Mouse (Mus musculus): ENCODE results near the gene Dnaic1. TPM values are rescaled to one million over a fixed set of nuclear protein-coding genes. Genes with fewer than 3 reads are reported as not detected.

Gene Dnaic1
- polyA plus RNA-seq (2015; fragmentation: Nextera tagmentation; extraction: Ambion mirVana), result 2.4 and 2.7 TPM in 2 replicates

GRCm38 (mm10) chr4:41569411-41569885 lies at the start of gene Dnaic1, which contains the start of gene Fam219a:
Gene Dnaic1, plus strand, starts transcription at chr4:41569775.
Gene Fam219a, minus strand, starts transcription at chr4:41569538.
- WGBS, result under 1% methylated on average over 41 of the region's 41 CpGs

GRCm38 (mm10) chr4:41520641-41521040 lies 48.9 kb upstream of the Dnaic1 start:
- 55% methylated on average over 14 of the region's 14 CpGs for WGBS
- Histone ChIP-seq H3K4me2 (replicated peaks) (no peak overlapping the region), H3K27ac (no peak overlapping the region), H3K4me3 (replicated peaks) (no peak overlapping the region), H3K4me1 (replicated peaks) (peaks cover 5% of the 10 kb centered on the region; the same call in 1 of the 2 replicates), H3K9ac (replicated peaks) (no peak overlapping the region), H3K27me3 (0 out of 2 replicates have a peak, but pooled peaks cover 3% of the 10 kb centered on the region), H3K36me3 (peaks cover 40% of the 10 kb centered on the region), H3K9me3 (no peaks in the 10 kb centered on the region)
- ATAC-seq, result no peak

More at GRCm38 (mm10) chr4:41569411-41569885, at the start of gene Dnaic1, which contains the start of gene Fam219a:
- peak; percentile 97 for ATAC-seq
- Histone ChIP-seq H3K9ac (replicated peaks) (peak within 1 kb of the TSS; percentile 81), H3K4me1 (replicated peaks) (peaks cover 43% of the 10 kb centered on the region), H3K27me3 (peaks cover 4% of the 10 kb centered on the region; the same call in 1 of the 2 replicates), H3K27ac (peak within 1 kb of the TSS; percentile 93), H3K4me2 (replicated peaks) (peak within 1 kb of the TSS; percentile 88), H3K4me3 (replicated peaks) (peak within 1 kb of the TSS; percentile 69), H3K36me3 (no peaks in the 10 kb centered on the region), H3K9me3 (no peaks in the 10 kb centered on the region)

- H3K9me3 ChIP-seq, result no peaks in the 10 kb centered on the region
- H3K4me1 ChIP-seq (replicated peaks), result peaks cover 20% of the 10 kb centered on the region
- 0 out of 2 replicates have a peak, but pooled peaks cover 3% of the 10 kb centered on the region for H3K27me3 ChIP-seq
- H3K4me2 ChIP-seq (replicated peaks), result no peak overlapping the region
- peaks cover 40% of the 10 kb centered on the region for H3K36me3 ChIP-seq
- 78% methylated on average over 6 of the region's 6 CpGs for WGBS
- H3K4me3 ChIP-seq (replicated peaks), result no peak overlapping the region
- ATAC-seq, result no peak
- H3K9ac ChIP-seq (replicated peaks), result no peak overlapping the region
- H3K27ac ChIP-seq, result no peak overlapping the region
Measured at GRCm38 (mm10) chr4:41522136-41522535, 47.4 kb upstream of the Dnaic1 start.

- peaks cover 38% of the 10 kb centered on the region for H3K36me3 ChIP-seq
- H3K27ac ChIP-seq, result no peak overlapping the region
- H3K4me3 ChIP-seq (replicated peaks), result no peak overlapping the region
- no peak for ATAC-seq
- H3K9ac ChIP-seq (replicated peaks), result no peak overlapping the region
- H3K4me2 ChIP-seq (replicated peaks), result no peak overlapping the region
- H3K27me3 ChIP-seq, result 0 out of 2 replicates have a peak, but pooled peaks cover 3% of the 10 kb centered on the region
- no peaks in the 10 kb centered on the region for H3K9me3 ChIP-seq
- peaks cover 26% of the 10 kb centered on the region for H3K4me1 ChIP-seq (replicated peaks)
- WGBS, result 63% methylated on average over 5 of the region's 5 CpGs
Measured at GRCm38 (mm10) chr4:41522788-41523187, 46.8 kb upstream of the Dnaic1 start.

GRCm38 (mm10) chr4:41523839-41524238 lies 45.7 kb upstream of the Dnaic1 start:
- Histone ChIP-seq H3K9ac (replicated peaks) (no peak overlapping the region), H3K27ac (no peak overlapping the region), H3K9me3 (no peaks in the 10 kb centered on the region), H3K36me3 (peaks cover 28% of the 10 kb centered on the region), H3K4me3 (replicated peaks) (no peak overlapping the region), H3K4me1 (replicated peaks) (peaks cover 37% of the 10 kb centered on the region), H3K27me3 (0 out of 2 replicates have a peak, but pooled peaks cover 3% of the 10 kb centered on the region), H3K4me2 (replicated peaks) (no peak overlapping the region)
- no peak for ATAC-seq
- 86% methylated on average over 7 of the region's 7 CpGs for WGBS

- H3K4me1 ChIP-seq (replicated peaks), result peaks cover 42% of the 10 kb centered on the region
- no peaks in the 10 kb centered on the region for H3K9me3 ChIP-seq
- 76% methylated on average over 9 of the region's 9 CpGs for WGBS
- ATAC-seq, result no peak
- H3K27me3 ChIP-seq, result 0 out of 2 replicates have a peak, but pooled peaks cover 3% of the 10 kb centered on the region
- no peak overlapping the region for H3K9ac ChIP-seq (replicated peaks)
- H3K4me2 ChIP-seq (replicated peaks), result no peak overlapping the region
- peaks cover 18% of the 10 kb centered on the region for H3K36me3 ChIP-seq
- H3K4me3 ChIP-seq (replicated peaks), result no peak overlapping the region
- H3K27ac ChIP-seq, result no peak overlapping the region
Measured at GRCm38 (mm10) chr4:41524829-41525228, 44.7 kb upstream of the Dnaic1 start.

- H3K27ac ChIP-seq, result peak overlapping the region; percentile 77
- H3K9me3 ChIP-seq, result no peaks in the 10 kb centered on the region
- H3K9ac ChIP-seq (replicated peaks), result peak overlapping the region; percentile 30; the same call in 1 of the 2 replicates
- WGBS, result 5% methylated on average over 7 of the region's 7 CpGs
- H3K36me3 ChIP-seq, result peaks cover 10% of the 10 kb centered on the region
- H3K27me3 ChIP-seq, result 0 out of 2 replicates have a peak, but pooled peaks cover 3% of the 10 kb centered on the region
- no peak overlapping the region for H3K4me3 ChIP-seq (replicated peaks)
- peaks cover 53% of the 10 kb centered on the region for H3K4me1 ChIP-seq (replicated peaks)
- H3K4me2 ChIP-seq (replicated peaks), result 0 out of 2 replicates have a peak overlapping the region, but pooled peaks have one; percentile 17
- no peak; the same call in 1 of the 2 replicates for ATAC-seq
Measured at GRCm38 (mm10) chr4:41526553-41526952, 43.0 kb upstream of the Dnaic1 start.

GRCm38 (mm10) chr4:41527076-41527475 lies 42.5 kb upstream of the Dnaic1 start:
- Histone ChIP-seq H3K9ac (replicated peaks) (peak overlapping the region; percentile 30), H3K9me3 (no peaks in the 10 kb centered on the region), H3K4me2 (replicated peaks) (peak overlapping the region; percentile 17; the same call in 1 of the 2 replicates), H3K27ac (peak overlapping the region; percentile 77), H3K4me1 (replicated peaks) (peaks cover 58% of the 10 kb centered on the region), H3K36me3 (peaks cover 6% of the 10 kb centered on the region; the same call in 1 of the 2 replicates), H3K4me3 (replicated peaks) (no peak overlapping the region), H3K27me3 (0 out of 2 replicates have a peak, but pooled peaks cover 3% of the 10 kb centered on the region)
- peak; percentile 32; the same call in 1 of the 2 replicates for ATAC-seq
- WGBS, result 5% methylated on average over 13 of the region's 13 CpGs

GRCm38 (mm10) chr4:41527996-41528395 lies 41.6 kb upstream of the Dnaic1 start:
- ATAC-seq, result peak; percentile 53
- 3% methylated on average over 8 of the region's 8 CpGs for WGBS

GRCm38 (mm10) chr4:41532420-41532819 lies 37.2 kb upstream of the Dnaic1 start:
- Histone ChIP-seq H3K4me2 (replicated peaks) (no peak overlapping the region), H3K9me3 (no peaks in the 10 kb centered on the region), H3K4me1 (replicated peaks) (peaks cover 45% of the 10 kb centered on the region), H3K36me3 (peaks cover under 1% of the 10 kb centered on the region), H3K27me3 (no peaks in the 10 kb centered on the region), H3K27ac (no peak overlapping the region), H3K9ac (replicated peaks) (no peak overlapping the region), H3K4me3 (replicated peaks) (no peak overlapping the region)
- 33% methylated on average over 6 of the region's 6 CpGs for WGBS
- ATAC-seq, result no peak

More at GRCm38 (mm10) chr4:41527996-41528395, 41.6 kb upstream of the Dnaic1 start:
- Histone ChIP-seq H3K9me3 (no peaks in the 10 kb centered on the region), H3K4me1 (replicated peaks) (peaks cover 58% of the 10 kb centered on the region), H3K4me3 (replicated peaks) (no peak overlapping the region), H3K27ac (peak overlapping the region; percentile 71), H3K4me2 (replicated peaks) (no peak overlapping the region), H3K27me3 (0 out of 2 replicates have a peak, but pooled peaks cover 3% of the 10 kb centered on the region), H3K9ac (replicated peaks) (no peak overlapping the region), H3K36me3 (peaks cover 6% of the 10 kb centered on the region; the same call in 1 of the 2 replicates)

GRCm38 (mm10) chr4:41534866-41535265 lies 34.7 kb upstream of the Dnaic1 start:
- H3K4me1 ChIP-seq (replicated peaks), result peaks cover 25% of the 10 kb centered on the region
- H3K27me3 ChIP-seq, result no peaks in the 10 kb centered on the region
- no peaks in the 10 kb centered on the region for H3K9me3 ChIP-seq
- H3K4me3 ChIP-seq (replicated peaks), result no peak overlapping the region
- H3K9ac ChIP-seq (replicated peaks), result no peak overlapping the region
- no peak overlapping the region for H3K4me2 ChIP-seq (replicated peaks)
- no peak for ATAC-seq
- H3K27ac ChIP-seq, result no peak overlapping the region
- peaks cover 7% of the 10 kb centered on the region for H3K36me3 ChIP-seq
- WGBS, result 78% methylated on average over 5 of the region's 5 CpGs

- WGBS, result 68% methylated on average over 8 of the region's 8 CpGs
- peak; percentile 64; the same call in 1 of the 2 replicates for ATAC-seq
- no peak overlapping the region for H3K4me3 ChIP-seq (replicated peaks)
- H3K36me3 ChIP-seq, result peaks cover 7% of the 10 kb centered on the region
- H3K4me2 ChIP-seq (replicated peaks), result no peak overlapping the region
- peak overlapping the region; percentile 79 for H3K27ac ChIP-seq
- no peaks in the 10 kb centered on the region for H3K27me3 ChIP-seq
- no peak overlapping the region; the same call in 1 of the 2 replicates for H3K9ac ChIP-seq (replicated peaks)
- H3K9me3 ChIP-seq, result no peaks in the 10 kb centered on the region
- peaks cover 33% of the 10 kb centered on the region for H3K4me1 ChIP-seq (replicated peaks)
Measured at GRCm38 (mm10) chr4:41542136-41542535, 27.4 kb upstream of the Dnaic1 start.

Measured in midbrain, embryonic 13.5 days (tissue).